ENCODE assay signal across 8 mouse cellular contexts in genomic region chr17:66076174-66076927, GRCm38 (mm10). TPM values are rescaled to one million over a fixed set of nuclear protein-coding genes. Genes with fewer than 3 reads are reported as not detected.
DNase-seq lines count a peak whose midpoint lies in the region; ATAC-seq and TF ChIP-seq lines count a peak whose summit lies in the region.

No protein-coding gene starts in this region.

- TF ChIP-seq CTCF in stomach, postnatal 0 days (IDR thresholded peaks at IDR 0.05; ENCODE audit: low read depth): no peak

- H3K4me3 ChIP-seq in intestine, embryonic 14.5 days (ENCODE audit: low read depth, low read length): peak overlapping the region; percentile 79
- H3K4me3 ChIP-seq in limb, embryonic 12.5 days (replicated peaks): peak overlapping the region; percentile 95
- H3K4me3 ChIP-seq in midbrain, embryonic 15.5 days: peak overlapping the region; percentile 94
- peak overlapping the region; percentile 95 for H3K4me3 ChIP-seq in stomach, postnatal 0 days (ENCODE audit: low read depth, low read length)

- peak overlapping the region; percentile 88 for H3K27ac ChIP-seq in intestine, embryonic 14.5 days (ENCODE audit: low read depth)
- H3K27ac ChIP-seq in limb, embryonic 12.5 days: peak overlapping the region; percentile 89
- peak overlapping the region; percentile 97 for H3K27ac ChIP-seq in midbrain, embryonic 15.5 days
- H3K27ac ChIP-seq in stomach, postnatal 0 days (replicated peaks): peak overlapping the region; percentile 97

- H3K9ac ChIP-seq in intestine, embryonic 14.5 days (ENCODE audit: low read length): peak overlapping the region; percentile 65
- H3K9ac ChIP-seq in limb, embryonic 12.5 days (replicated peaks): peak overlapping the region; percentile 80
- H3K9ac ChIP-seq in midbrain, embryonic 15.5 days: peak overlapping the region; percentile 88
- H3K9ac ChIP-seq in stomach, postnatal 0 days (ENCODE audit: low read length): peak overlapping the region; percentile 83

- peak; percentile 88 for ATAC-seq in intestine, embryonic 14.5 days (replicated peaks; ENCODE audit: low FRiP score, low TSS enrichment, low read depth)
- peak; percentile 90 for ATAC-seq in limb, embryonic 12.5 days (ENCODE audit: insufficient number of reproducible peaks, insufficient read depth, low FRiP score, low TSS enrichment, low read depth)
- ATAC-seq in midbrain, embryonic 15.5 days (replicated peaks): peak; percentile 85
- peak; percentile 85 for ATAC-seq in stomach, postnatal 0 days (ENCODE audit: low FRiP score, low TSS enrichment)

- peaks cover 31% of the 10 kb centered on the region for H3K36me3 ChIP-seq in intestine, embryonic 14.5 days (ENCODE audit: control insufficient read depth, insufficient read depth, low read length)
- peaks cover 25% of the 10 kb centered on the region for H3K36me3 ChIP-seq in limb, embryonic 12.5 days
- 0 out of 2 replicates have a peak, but pooled peaks cover 14% of the 10 kb centered on the region for H3K36me3 ChIP-seq in midbrain, embryonic 15.5 days (replicated peaks)
- 0 out of 2 replicates have a peak, but pooled peaks cover 6% of the 10 kb centered on the region for H3K36me3 ChIP-seq in stomach, postnatal 0 days (ENCODE audit: control insufficient read depth, insufficient read depth, low read length)

- no peak for TF ChIP-seq EP300 in stomach, postnatal 0 days (optimal IDR thresholded peaks at IDR 0.05)

- H3K27me3 ChIP-seq in intestine, embryonic 14.5 days (replicated peaks; ENCODE audit: control insufficient read depth, insufficient read depth, low read length): no peaks in the 10 kb centered on the region
- H3K27me3 ChIP-seq in limb, embryonic 12.5 days: no peaks in the 10 kb centered on the region
- no peaks in the 10 kb centered on the region for H3K27me3 ChIP-seq in midbrain, embryonic 15.5 days (replicated peaks)
- H3K27me3 ChIP-seq in stomach, postnatal 0 days (ENCODE audit: control insufficient read depth, insufficient read depth, low read length): no peaks in the 10 kb centered on the region

- H3K9me3 ChIP-seq in intestine, embryonic 14.5 days (ENCODE audit: control insufficient read depth, low read length): no peaks in the 10 kb centered on the region
- H3K9me3 ChIP-seq in limb, embryonic 12.5 days: no peaks in the 10 kb centered on the region
- no peaks in the 10 kb centered on the region for H3K9me3 ChIP-seq in midbrain, embryonic 15.5 days
- no peaks in the 10 kb centered on the region for H3K9me3 ChIP-seq in stomach, postnatal 0 days (ENCODE audit: control insufficient read depth, low read length)

- peaks cover 13% of the 10 kb centered on the region for H3K4me1 ChIP-seq in intestine, embryonic 14.5 days (replicated peaks; ENCODE audit: control insufficient read depth, insufficient read depth, low read length)
- peaks cover 14% of the 10 kb centered on the region for H3K4me1 ChIP-seq in limb, embryonic 12.5 days (replicated peaks)
- H3K4me1 ChIP-seq in midbrain, embryonic 15.5 days: peaks cover 38% of the 10 kb centered on the region
- no peaks in the 10 kb centered on the region for H3K4me1 ChIP-seq in stomach, postnatal 0 days (replicated peaks; ENCODE audit: control insufficient read depth, insufficient read depth)

- H3K4me2 ChIP-seq in intestine, embryonic 14.5 days (ENCODE audit: low read length): peak overlapping the region; percentile 83
- H3K4me2 ChIP-seq in limb, embryonic 12.5 days: peak overlapping the region; percentile 77
- H3K4me2 ChIP-seq in midbrain, embryonic 15.5 days: peak overlapping the region; percentile 84
- H3K4me2 ChIP-seq in stomach, postnatal 0 days (replicated peaks; ENCODE audit: low read depth): peak overlapping the region; percentile 88

- WGBS in intestine, embryonic 14.5 days: under 1% methylated on average over 80 of the region's 95 CpGs
- under 1% methylated on average over 73 of the region's 95 CpGs for WGBS in limb, embryonic 12.5 days
- WGBS in midbrain, embryonic 15.5 days: under 1% methylated on average over 66 of the region's 95 CpGs
- under 1% methylated on average over 71 of the region's 95 CpGs for WGBS in stomach, postnatal 0 days

- peak; percentile 34 for DNase-seq in urinary bladder, postnatal 25 days (ENCODE audit: low spot score)
- DNase-seq in urinary bladder, adult 2 months (ENCODE audit: low spot score): no peak
- DNase-seq in cerebellum, adult 9-11 months: peak; percentile 72
- DNase-seq in gastrocnemius, adult 8-10 months (ENCODE audit: low spot score in 2 of 2): peak; percentile 29 to 39
- peak; percentile 66 for DNase-seq in intestine, embryonic 14.5 days (ENCODE audit: low spot score)
- DNase-seq in stomach, postnatal 0 days (ENCODE audit: low spot score): no peak

RNA-seq across cellular contexts. Expression of gene Ankrd12, which starts 0.5 kb away (rescaled TPM):
- 21.7 and 21.9 TPM in 2 replicates for polyA plus RNA-seq in urinary bladder, adult 2 months (2012; rRNA removed)
- total RNA-seq in gastrocnemius, adult 8-10 months (2022): 10 to 100 TPM; 13.3 to 20.2 (median 17.1) TPM
- 21.2 and 24.7 TPM in 2 replicates for polyA plus RNA-seq in intestine, embryonic 14.5 days (2014; fragmentation: Nextera tagmentation; extraction: Ambion mirVana)
- 25.0 and 28.2 TPM in 2 replicates for polyA plus RNA-seq in limb, embryonic 12.5 days (2016; fragmentation: Nextera tagmentation; extraction: Ambion mirVana)
- polyA plus RNA-seq in midbrain, embryonic 15.5 days (2015; fragmentation: Nextera tagmentation; extraction: Ambion mirVana): 161 and 170 TPM in 2 replicates
- polyA plus RNA-seq in stomach, postnatal 0 days (2015; fragmentation: Nextera tagmentation; extraction: Ambion mirVana): 23.4 and 25.5 TPM in 2 replicates

RNA-seq across cellular contexts. Expression of gene Ndufv2, which starts 25.0 kb away (rescaled TPM):
- 137 and 145 TPM in 2 replicates for polyA plus RNA-seq in urinary bladder, adult 2 months (2012; rRNA removed)
- 100 to 1,000 TPM; 578 to 651 (median 630) TPM for total RNA-seq in gastrocnemius, adult 8-10 months (2022)
- 379 and 401 TPM in 2 replicates for polyA plus RNA-seq in intestine, embryonic 14.5 days (2014; fragmentation: Nextera tagmentation; extraction: Ambion mirVana)
- 295 and 307 TPM in 2 replicates for polyA plus RNA-seq in limb, embryonic 12.5 days (2016; fragmentation: Nextera tagmentation; extraction: Ambion mirVana)
- polyA plus RNA-seq in midbrain, embryonic 15.5 days (2015; fragmentation: Nextera tagmentation; extraction: Ambion mirVana): 341 and 355 TPM in 2 replicates
- 348 and 356 TPM in 2 replicates for polyA plus RNA-seq in stomach, postnatal 0 days (2015; fragmentation: Nextera tagmentation; extraction: Ambion mirVana)

RNA-seq across cellular contexts. Expression of gene Washc1, which starts 35.0 kb away (rescaled TPM):
- 31.8 and 33.4 TPM in 2 replicates for polyA plus RNA-seq in urinary bladder, adult 2 months (2012; rRNA removed)
- 10 to 100 TPM; 14.5 to 20.8 (median 17.9) TPM for total RNA-seq in gastrocnemius, adult 8-10 months (2022)
- polyA plus RNA-seq in intestine, embryonic 14.5 days (2014; fragmentation: Nextera tagmentation; extraction: Ambion mirVana): 34.0 and 38.0 TPM in 2 replicates
- polyA plus RNA-seq in limb, embryonic 12.5 days (2016; fragmentation: Nextera tagmentation; extraction: Ambion mirVana): 37.4 and 40.9 TPM in 2 replicates
- polyA plus RNA-seq in midbrain, embryonic 15.5 days (2015; fragmentation: Nextera tagmentation; extraction: Ambion mirVana): 44.9 and 46.3 TPM in 2 replicates
- 27.2 and 27.6 TPM in 2 replicates for polyA plus RNA-seq in stomach, postnatal 0 days (2015; fragmentation: Nextera tagmentation; extraction: Ambion mirVana)

RNA-seq across cellular contexts. Expression of gene Ddx11, which starts 47.0 kb away (rescaled TPM):
- 5.2 and 5.9 TPM in 2 replicates for polyA plus RNA-seq in urinary bladder, adult 2 months (2012; rRNA removed)
- total RNA-seq in gastrocnemius, adult 8-10 months (2022): under 1 TPM; 0.11 to 0.81 (median 0.39) TPM
- polyA plus RNA-seq in intestine, embryonic 14.5 days (2014; fragmentation: Nextera tagmentation; extraction: Ambion mirVana): 18.5 and 20.7 TPM in 2 replicates
- 33.4 and 45.0 TPM in 2 replicates for polyA plus RNA-seq in limb, embryonic 12.5 days (2016; fragmentation: Nextera tagmentation; extraction: Ambion mirVana)
- polyA plus RNA-seq in midbrain, embryonic 15.5 days (2015; fragmentation: Nextera tagmentation; extraction: Ambion mirVana): 4.9 and 6.0 TPM in 2 replicates
- polyA plus RNA-seq in stomach, postnatal 0 days (2015; fragmentation: Nextera tagmentation; extraction: Ambion mirVana): 2.9 TPM in 2 replicates

Comparison
In these comparisons a context has a peak if more than half of its experiments do, and no peak if none do; other contexts are left out.
1. DNase-seq: peak in urinary bladder, postnatal 25 days (single experiment), cerebellum, adult 9-11 months (single experiment), gastrocnemius, adult 8-10 months (2 of 2) and intestine, embryonic 14.5 days (single experiment); none in urinary bladder, adult 2 months (single experiment) and stomach, postnatal 0 days (single experiment).
2. Peak in every context shown above with its lines, with median percentiles within 50 percentile points of each other: ATAC-seq, H3K27ac ChIP-seq, H3K4me2 ChIP-seq, H3K4me3 ChIP-seq and H3K9ac ChIP-seq.